Mouse (Mus musculus) heart, postnatal 0 days (tissue): Measurements from ENCODE around the gene Rbm17. TPM values are rescaled to one million over a fixed set of nuclear protein-coding genes. Genes with fewer than 3 reads are reported as not detected.
A peak's percentile ranks its signal among the peaks of the same experiment; 100 is the strongest.

Source experiments
- ATAC-seq: fragments of 200-750 bp; cut with Nextera tagmentation; 2 replicates; pipeline ENCODE4 v1.8.0; 2017; ENCODE audit warnings: low read depth, moderate number of reproducible peaks, moderate library complexity; ENCODE audit not compliant: insufficient read depth
- DNase-seq: peaks from one replicate; pipeline ENCODE4 v3.0.0-alpha.2; 2016; ENCODE audit warnings: low spot score
- H3K27ac ChIP-seq: fragments of 300-500 bp; sonication (generic); 2 replicates; pipeline ENCODE4 v1.5.1; 2014; ENCODE audit warnings: low read depth, mild to moderate bottlenecking
- H3K27me3 ChIP-seq: fragments of 300-500 bp; sonication (generic); 2 replicates; pipeline ENCODE4 v1.6.1; 2014; ENCODE audit warnings: low read length, mixed read lengths; ENCODE audit not compliant: control insufficient read depth, insufficient read depth
- H3K36me3 ChIP-seq: fragments of 300-500 bp; sonication (generic); replicated peaks from 2 replicates; pipeline ENCODE4 v1.6.1; 2014; ENCODE audit warnings: low read length, mixed read lengths; ENCODE audit not compliant: control insufficient read depth, insufficient read depth
- H3K4me1 ChIP-seq: fragments of 300-500 bp; sonication (generic); 2 replicates; pipeline ENCODE4 v1.6.1; 2014; ENCODE audit warnings: antibody characterized with exemption; ENCODE audit not compliant: control insufficient read depth, insufficient read depth
- H3K4me2 ChIP-seq: fragments of 300-500 bp; sonication (generic); 2 replicates; pipeline ENCODE4 v1.6.1; 2014; ENCODE audit warnings: low read depth, mild to moderate bottlenecking, low read length, moderate library complexity
- H3K4me3 ChIP-seq: fragments of 300-500 bp; sonication (generic); 2 replicates; pipeline ENCODE4 v1.5.1; 2014; ENCODE audit warnings: low read depth, low read length
- H3K9ac ChIP-seq: fragments of 300-500 bp; sonication (generic); replicated peaks from 2 replicates; pipeline ENCODE4 v1.6.1; 2014; ENCODE audit warnings: low read depth, low read length, mixed read lengths
- H3K9me3 ChIP-seq: fragments of 300-500 bp; sonication (generic); replicated peaks from 2 replicates; pipeline ENCODE4 v1.6.1; 2016; ENCODE audit warnings: low read length; ENCODE audit not compliant: control insufficient read depth
- CTCF ChIP-seq: IDR thresholded peaks from 2 replicates; pipeline ENCODE4 v1.5.1; 2016; ENCODE audit warnings: antibody characterized with exemption, control low read depth, low read depth
- EP300 ChIP-seq: IDR thresholded peaks from 2 replicates; pipeline ENCODE4 v1.6.1; 2016; ENCODE audit warnings: antibody characterized with exemption, low read depth
- WGBS: fragments of 180-500 bp; shearing (Covaris S2); extraction: QIAGEN DNeasy Blood & Tissue Kit; methylation state at CpG from one replicate; pipeline ENCODE4 v1.1.7; 2014; 5-methylcytosine and 5-hydroxymethylcytosine counted together
- polyA plus RNA-seq: library from polyadenylated mRNA; unstranded; fragments of >200 nt; fragmentation: Nextera tagmentation; extraction: Ambion mirVana; gene quantifications from 2 replicates; pipeline ENCODE4 v1.2.1, GENCODE M21; 2015
- total RNA-seq: library from RNA; depleted of rRNA; stranded (reverse); fragments of >200 nt; gene quantifications from 2 replicates; pipeline ENCODE4 v1.2.3, GENCODE M21; 2014; ENCODE audit warnings: low replicate concordance

Gene Rbm17
- total and polyA plus RNA-seq, 2 experiments from 2014 or later, result 42.7 to 61.0 TPM

DNA sequence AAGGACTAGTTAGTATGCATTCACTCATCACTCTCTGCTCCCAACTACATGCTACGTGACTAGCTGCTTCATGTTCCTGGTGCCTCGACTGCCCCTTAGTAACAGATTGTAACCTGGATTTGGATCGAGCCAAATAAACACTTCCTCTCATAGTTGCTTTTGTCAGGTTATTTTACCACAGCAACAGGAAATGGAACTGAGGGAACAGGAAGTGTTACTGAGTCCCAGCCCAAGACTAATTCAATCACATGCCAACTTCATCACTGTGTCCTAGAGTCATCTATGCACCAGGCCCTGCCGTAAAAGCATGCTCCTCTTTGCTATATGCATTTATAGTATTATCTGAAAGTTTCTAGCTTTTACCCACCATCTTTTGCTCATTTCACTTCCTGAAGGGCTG is 16.0 kb downstream of the Rbm17 start:
- Histone ChIP-seq H3K4me1 (no peaks in the 10 kb centered on the region), H3K9me3 (no peaks in the 10 kb centered on the region), H3K27me3 (no peaks in the 10 kb centered on the region), H3K27ac (no peak overlapping the region), H3K36me3 (peaks cover 95% of the 10 kb centered on the region), H3K9ac (no peak overlapping the region), H3K4me3 (no peak overlapping the region), H3K4me2 (no peak overlapping the region)
- ATAC-seq (no peak), DNase-seq (no peak)
- 67% methylated on average over 4 of the region's 4 CpGs for WGBS
- no peak for TF ChIP-seq EP300
- TF ChIP-seq CTCF, result no peak

DNA sequence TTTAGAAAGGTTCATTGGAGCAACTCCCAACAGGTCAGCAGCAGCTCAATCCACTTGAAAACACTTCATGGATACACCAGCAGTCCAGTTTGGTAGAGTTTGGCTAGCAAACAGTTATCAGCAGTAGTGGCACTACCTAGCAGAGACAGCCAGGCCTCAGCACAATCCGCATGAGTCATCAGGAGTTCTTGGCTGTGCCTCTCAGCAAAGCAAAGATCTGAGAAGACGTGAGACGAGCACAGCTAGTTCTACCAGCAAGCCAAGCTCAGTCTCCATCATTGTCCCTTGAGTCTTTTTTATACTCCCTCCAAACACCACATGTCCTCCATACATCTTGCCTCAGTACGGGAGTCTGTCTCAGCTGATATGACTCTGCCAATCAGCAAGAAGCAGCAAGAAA is 24.6 kb downstream of the Rbm17 start:
- Histone ChIP-seq H3K4me2 (no peak overlapping the region), H3K4me1 (no peaks in the 10 kb centered on the region), H3K9ac (no peak overlapping the region), H3K27me3 (no peaks in the 10 kb centered on the region), H3K36me3 (peaks cover 9% of the 10 kb centered on the region), H3K27ac (no peak overlapping the region), H3K9me3 (no peaks in the 10 kb centered on the region), H3K4me3 (no peak overlapping the region)
- 86% methylated on average over 4 of the region's 4 CpGs for WGBS
- no peak for ATAC-seq
- DNase-seq, result no peak
- TF ChIP-seq EP300, result no peak

- H3K4me1 ChIP-seq, result no peaks in the 10 kb centered on the region
- no peak overlapping the region for H3K9ac ChIP-seq
- no peak overlapping the region for H3K4me3 ChIP-seq
- ATAC-seq (no peak), DNase-seq (no peak)
- no peak overlapping the region for H3K4me2 ChIP-seq
- 83% methylated on average over 6 of the region's 6 CpGs for WGBS
- no peak overlapping the region for H3K27ac ChIP-seq
- no peaks in the 10 kb centered on the region for H3K36me3 ChIP-seq
- no peaks in the 10 kb centered on the region for H3K27me3 ChIP-seq
- H3K9me3 ChIP-seq, result no peaks in the 10 kb centered on the region
- TF ChIP-seq CTCF, result no peak
- TF ChIP-seq EP300, result no peak
Measured at GRCm38 (mm10) chr2:11578187-11578586, 25.8 kb downstream of the Rbm17 start.

DNA sequence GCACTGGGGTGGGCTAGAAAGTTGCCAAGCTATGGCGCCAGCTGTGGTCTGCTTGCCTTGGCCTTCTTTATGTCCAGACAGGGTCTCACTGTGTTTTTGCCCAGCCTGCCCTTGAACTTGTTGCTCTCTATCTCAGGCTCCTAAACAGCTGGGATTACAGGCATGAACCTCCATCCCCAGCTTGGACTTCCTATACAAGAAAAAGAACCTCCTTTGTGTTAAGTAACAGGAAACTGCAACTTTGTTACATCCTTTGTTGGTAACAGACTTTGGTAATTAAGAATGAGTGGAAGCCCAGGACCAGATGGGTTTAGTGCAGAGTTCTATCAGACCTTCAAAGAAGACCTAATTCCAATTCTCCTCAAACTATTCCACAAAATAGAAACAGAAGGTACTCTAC is 30.3 kb downstream of the Rbm17 start:
- DNase-seq, result no peak
- no peak overlapping the region for H3K4me2 ChIP-seq
- no peak for TF ChIP-seq CTCF
- no peak for TF ChIP-seq EP300
- 69% methylated on average over 1 of the region's 1 CpGs for WGBS
- no peak overlapping the region for H3K4me3 ChIP-seq
- no peak overlapping the region for H3K9ac ChIP-seq
- no peaks in the 10 kb centered on the region for H3K9me3 ChIP-seq
- ATAC-seq, result no peak
- no peaks in the 10 kb centered on the region for H3K27me3 ChIP-seq
- no peaks in the 10 kb centered on the region for H3K4me1 ChIP-seq
- H3K36me3 ChIP-seq, result no peaks in the 10 kb centered on the region
- H3K27ac ChIP-seq, result no peak overlapping the region

- TF ChIP-seq EP300 (no peak), CTCF (no peak)
- H3K27me3 ChIP-seq, result no peaks in the 10 kb centered on the region
- no peak overlapping the region for H3K4me3 ChIP-seq
- no peaks in the 10 kb centered on the region for H3K4me1 ChIP-seq
- no peak overlapping the region for H3K4me2 ChIP-seq
- DNase-seq (no peak), ATAC-seq (peak; percentile 41; the same call in 1 of the 2 replicates)
- no peak overlapping the region for H3K9ac ChIP-seq
- WGBS, result 29% methylated on average over 6 of the region's 6 CpGs
- no peaks in the 10 kb centered on the region for H3K36me3 ChIP-seq
- no peak overlapping the region for H3K27ac ChIP-seq
- H3K9me3 ChIP-seq, result no peaks in the 10 kb centered on the region
Measured at GRCm38 (mm10) chr2:11571004-11571535, 32.9 kb downstream of the Rbm17 start.

GRCm38 (mm10) chr2:11568471-11568870 is 35.5 kb downstream of the Rbm17 start:
- Histone ChIP-seq H3K27me3 (no peaks in the 10 kb centered on the region), H3K9me3 (no peaks in the 10 kb centered on the region), H3K9ac (no peak overlapping the region), H3K36me3 (no peaks in the 10 kb centered on the region), H3K4me1 (no peaks in the 10 kb centered on the region), H3K27ac (no peak overlapping the region), H3K4me3 (no peak overlapping the region), H3K4me2 (no peak overlapping the region)
- no peak for TF ChIP-seq EP300
- no peak for TF ChIP-seq CTCF
- ATAC-seq (no peak), DNase-seq (no peak)
- WGBS, result 62% methylated on average over 7 of the region's 7 CpGs
